Mouse (Mus musculus): ENCODE results near the gene Ccdc47.

The Ccdc47 gene

DNA sequence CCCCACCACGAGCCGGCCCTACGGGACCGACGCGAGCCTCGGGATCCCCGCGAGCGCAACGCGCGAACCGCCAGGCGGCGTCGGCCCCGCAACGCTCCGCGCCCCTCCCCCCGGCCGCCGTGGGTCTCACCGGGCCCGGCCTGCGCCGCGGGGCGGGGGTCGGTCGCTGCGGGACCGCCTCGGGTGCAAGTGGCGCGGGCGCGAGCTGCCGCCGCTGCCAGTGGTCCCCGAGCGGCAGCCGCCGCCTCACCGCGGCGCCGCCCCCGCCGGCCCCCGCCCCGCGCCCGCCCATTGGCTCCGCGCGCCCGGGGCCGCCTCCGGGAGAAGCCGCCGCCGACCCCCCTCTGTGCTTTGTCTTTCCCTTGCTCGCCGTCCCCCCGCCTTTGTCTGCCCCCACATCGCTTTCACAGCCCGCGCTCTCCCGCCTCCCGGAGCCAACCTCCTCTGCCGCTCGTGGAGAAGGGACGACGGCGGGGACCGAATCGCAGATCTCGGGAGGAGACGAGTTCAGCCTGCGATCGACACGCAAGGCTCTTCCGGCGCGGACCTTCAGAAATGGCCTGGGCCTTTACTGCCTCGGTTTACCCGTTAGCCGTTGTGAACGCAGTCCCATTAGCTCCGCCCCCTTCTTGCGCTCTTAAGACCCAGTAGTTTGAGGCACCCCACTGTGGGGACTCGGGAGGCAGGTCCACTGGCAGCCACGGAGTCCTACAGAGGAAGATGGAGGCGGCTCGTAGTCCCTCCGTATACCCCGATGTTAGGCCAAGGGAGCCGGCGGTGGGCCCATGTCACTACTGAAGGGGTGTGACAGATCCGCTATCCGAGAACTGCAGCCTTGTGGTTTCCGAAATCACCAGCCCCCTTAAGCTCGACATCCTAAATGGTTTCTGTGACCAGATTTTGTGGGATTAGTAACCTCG is 56.0 kb downstream of the Ccdc47 start:
- 1% methylated on average over 104 of the region's 106 CpGs for WGBS

DNA sequence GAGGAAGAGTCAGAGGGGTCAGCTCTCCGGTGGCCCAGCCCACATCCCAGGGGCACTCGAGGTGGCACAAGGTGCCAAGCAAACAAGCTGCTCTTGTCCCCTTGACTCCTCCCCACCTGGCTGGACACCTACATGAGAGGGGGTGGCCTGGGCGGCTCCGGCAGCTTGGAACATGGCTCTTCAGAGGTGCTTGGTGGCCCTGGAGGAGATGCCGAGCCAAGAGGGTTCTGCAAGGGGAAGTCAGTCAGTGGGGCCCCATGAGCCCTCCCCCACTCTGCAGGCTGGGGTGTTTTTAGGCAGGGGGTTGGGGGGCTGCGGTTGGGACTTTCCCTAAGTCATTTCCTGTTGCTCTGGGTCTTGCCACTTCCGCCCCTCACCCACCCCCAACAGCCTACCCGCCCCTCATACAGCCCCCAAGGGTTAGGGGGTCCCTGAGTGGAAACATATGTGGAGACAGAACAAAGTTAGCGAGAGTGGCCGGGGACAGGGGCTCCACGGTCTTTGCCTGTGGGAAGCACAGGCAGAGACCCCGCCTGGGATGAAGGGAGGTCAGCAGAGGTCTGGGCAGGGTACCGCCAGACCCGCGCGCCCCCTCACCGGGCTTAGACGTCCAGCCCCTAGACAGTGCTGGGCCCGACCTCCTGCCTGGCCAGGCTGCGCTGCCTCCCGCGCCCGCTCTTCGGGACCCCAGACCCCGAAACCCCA is 56.8 kb downstream of the Ccdc47 start:
- 2% methylated on average over 19 of the region's 25 CpGs for WGBS

DNA sequence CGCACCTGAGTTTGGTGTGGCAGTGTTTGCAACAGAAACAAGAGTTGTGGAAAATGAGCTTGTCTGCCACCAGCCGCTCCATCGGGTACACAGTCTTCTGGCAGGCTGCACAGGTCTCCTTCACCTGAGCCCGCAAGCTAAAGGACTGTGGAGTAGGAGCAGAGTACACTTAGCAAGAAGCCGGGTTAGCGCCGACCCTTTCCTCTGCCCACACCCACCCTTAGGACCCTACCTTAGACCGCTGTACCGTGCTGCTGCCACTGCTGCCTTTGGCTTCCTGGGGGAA is 57.3 kb downstream of the Ccdc47 start:
- 25% methylated on average over 9 of the region's 9 CpGs for WGBS

DNA sequence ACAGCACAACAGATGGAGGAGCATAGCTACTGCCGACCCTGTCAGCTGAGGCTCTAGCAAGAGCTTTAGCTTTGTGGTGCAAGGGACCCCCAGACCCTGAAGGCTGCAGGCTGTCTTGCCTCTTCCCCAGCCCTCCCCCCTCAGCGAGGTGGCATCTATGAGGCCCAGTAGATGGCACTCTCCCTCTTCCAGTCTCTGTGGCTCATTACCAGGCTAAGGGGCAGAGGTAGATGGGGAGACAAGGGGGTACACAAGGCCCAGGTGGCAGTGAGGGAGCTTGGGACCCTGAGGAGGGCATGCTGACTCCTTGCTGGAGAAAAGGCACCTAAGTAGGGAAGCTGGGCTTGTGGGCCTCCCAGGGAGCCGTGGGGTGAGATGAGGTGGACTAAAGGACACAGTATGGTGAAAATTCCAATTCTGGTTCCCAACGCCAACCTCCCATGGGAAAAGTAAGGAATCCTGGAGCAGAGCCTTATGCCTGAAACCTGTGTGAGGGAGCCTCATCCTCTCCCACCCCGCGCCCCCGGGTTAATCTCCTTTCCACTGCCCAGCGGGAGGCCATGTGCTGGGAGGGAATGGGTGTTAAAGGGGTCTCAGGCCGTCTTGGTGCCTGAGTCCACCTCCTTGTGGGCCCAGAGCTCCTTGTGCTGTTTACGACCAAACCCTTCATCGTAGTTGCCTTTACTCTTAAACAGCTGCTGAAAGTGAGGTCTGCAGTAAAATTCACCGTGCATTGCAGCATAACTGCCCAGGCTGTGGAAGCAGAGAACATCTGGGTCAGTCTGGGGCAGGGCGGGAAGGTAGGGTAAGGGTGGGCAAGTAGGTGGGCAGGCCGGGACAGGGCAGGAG is 57.8 kb downstream of the Ccdc47 start:
- WGBS = 31% methylated on average over 14 of the region's 14 CpGs

DNA sequence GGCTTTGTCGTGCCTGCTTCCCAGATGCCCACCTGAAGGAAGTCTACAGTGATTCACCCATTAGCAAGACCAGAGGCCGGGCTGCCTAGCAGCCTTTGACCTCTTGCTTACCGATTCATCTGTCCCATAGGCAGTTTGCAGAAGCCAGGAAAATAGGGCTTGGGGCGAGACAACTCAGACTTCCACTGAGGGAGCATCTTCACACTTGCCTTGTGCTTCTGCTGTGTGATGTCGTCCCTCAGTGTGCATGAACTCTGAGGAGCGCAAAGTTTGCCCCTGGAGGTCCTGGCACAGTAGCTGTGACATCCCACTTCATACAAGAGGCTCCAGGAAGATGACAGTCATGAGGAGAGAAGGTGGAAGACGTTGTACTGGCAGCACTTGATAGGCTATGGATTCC is 59.0 kb downstream of the Ccdc47 start:
- 69% methylated on average over 7 of the region's 7 CpGs for WGBS

DNA sequence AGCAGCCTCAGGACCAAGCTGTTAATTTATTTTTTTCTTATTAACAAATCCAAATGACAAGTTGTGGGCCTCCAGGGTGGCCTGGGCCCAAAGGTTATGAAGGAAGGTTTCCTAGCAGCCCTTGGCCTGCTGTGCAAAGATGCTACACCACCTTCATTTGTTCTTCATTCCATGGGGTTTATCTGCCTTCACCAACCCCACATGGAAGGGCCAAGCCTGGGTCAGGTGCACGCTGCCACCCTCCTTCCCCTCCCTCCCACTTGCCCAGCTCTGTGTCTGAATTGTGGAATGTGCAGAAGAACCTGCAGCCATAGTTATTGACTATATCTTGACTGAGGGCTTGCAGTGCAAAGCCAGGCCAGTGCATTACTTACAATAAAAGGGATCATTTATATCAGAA is 59.9 kb downstream of the Ccdc47 start:
- WGBS = 77% methylated on average over 1 of the region's 1 CpGs

DNA sequence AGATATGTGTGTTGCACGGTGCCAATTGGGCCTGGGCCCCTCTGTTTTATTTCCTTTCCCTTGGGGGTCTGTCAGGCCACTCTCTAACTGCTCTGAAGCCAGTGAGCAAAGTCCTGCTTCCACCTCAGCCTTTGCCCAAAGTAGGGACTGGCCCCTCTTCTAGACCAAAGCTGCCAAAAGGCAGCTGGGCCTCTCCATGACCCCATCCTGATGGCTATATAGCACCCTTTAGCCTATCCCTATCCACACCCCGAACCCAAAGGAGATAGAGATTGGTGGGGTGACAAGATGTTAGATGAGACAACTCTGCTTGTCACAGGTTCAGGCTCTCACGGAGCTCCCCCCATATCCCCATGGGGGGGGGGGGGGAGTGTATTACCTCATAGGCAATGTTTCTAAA is 60.4 kb downstream of the Ccdc47 start:
- WGBS = 34% methylated on average over 3 of the region's 3 CpGs

DNA sequence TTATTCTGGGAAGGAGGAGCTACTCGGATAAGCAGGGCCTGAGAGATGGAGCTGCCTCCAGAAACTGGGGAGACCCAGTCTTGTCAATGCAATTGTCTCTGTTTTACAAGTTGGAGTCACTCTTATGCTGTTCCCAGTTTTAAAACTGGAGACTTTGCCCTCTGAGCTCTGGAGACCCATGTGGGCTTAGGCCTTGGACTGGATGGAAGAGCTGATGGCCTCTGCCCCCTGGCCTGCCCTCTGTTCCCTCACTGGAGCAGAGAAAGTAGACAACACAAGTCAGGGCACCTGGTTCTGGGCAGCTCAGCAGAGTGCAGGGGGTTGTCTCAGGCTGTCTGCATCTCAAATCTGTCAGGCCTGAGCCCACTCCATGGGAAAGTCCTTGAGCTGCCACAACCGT is 61.4 kb downstream of the Ccdc47 start:
- WGBS = 43% methylated on average over 2 of the region's 2 CpGs

DNA sequence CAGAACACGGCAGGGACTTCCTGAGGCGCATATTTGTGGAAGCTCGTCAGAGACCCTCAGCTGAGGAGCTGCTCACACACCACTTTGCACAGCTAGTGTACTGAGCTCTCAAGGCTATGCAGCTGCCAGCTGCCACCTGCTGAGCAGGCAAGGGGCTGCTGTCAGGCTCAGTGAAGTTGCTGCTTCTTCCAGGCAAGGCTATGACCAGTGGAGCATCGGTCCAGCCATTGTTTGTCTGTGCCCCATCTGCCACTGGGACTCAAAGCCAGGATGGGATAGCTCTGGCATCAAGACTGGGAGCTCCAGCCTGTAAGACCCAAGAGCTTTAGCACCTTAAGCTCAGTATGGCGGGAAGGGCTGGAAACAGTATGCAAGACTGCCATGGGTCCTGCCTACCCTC is 62.1 kb downstream of the Ccdc47 start:
- WGBS = 62% methylated on average over 5 of the region's 5 CpGs

DNA sequence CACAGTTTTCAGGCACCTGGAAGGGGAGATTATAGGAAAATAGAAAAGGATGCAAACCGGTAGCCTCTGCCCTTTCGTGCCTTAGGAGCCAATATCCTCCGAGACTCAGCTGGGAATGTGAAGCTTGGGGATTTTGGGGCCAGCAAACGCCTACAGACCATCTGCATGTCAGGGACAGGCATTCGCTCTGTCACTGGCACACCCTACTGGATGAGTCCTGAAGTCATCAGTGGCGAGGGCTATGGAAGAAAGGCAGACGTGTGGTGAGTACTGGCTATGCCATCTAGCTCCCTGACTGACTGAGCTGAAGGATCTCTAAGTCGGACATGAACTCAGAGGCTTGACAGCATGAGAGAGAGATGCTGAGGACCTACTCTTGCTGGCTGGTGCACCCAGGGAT is 64.0 kb downstream of the Ccdc47 start:
- WGBS = 39% methylated on average over 8 of the region's 8 CpGs

DNA sequence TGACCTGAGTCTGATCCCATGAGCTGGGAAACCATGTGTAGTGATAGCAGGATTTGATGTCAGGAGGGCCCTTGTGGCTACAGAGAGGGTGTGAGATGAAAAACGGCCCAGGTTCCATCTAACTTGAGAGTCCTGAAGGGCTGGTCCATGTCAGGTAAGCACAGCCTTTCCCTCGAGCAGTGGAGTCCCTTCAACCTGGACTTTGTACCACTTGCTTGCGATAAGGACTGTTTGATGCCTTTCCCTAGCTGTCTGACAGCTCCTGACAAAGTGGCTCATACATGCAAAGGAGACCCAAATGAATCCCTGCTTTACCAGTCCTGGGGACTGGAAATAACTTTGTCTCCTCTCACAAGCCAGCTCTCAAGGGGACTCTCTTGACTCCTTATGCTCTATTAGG is 64.9 kb downstream of the Ccdc47 start:
- 88% methylated on average over 3 of the region's 3 CpGs for WGBS
